Mouse (Mus musculus) stomach, adult 2 months (tissue): ENCODE measurements around the gene Gosr1. TPM values are rescaled to one million over a fixed set of nuclear protein-coding genes. Genes with fewer than 3 reads are reported as not detected.

Source experiments
- polyA plus RNA-seq: library from polyadenylated mRNA; depleted of rRNA; stranded (reverse); fragments of >200 nt; gene quantifications from 2 replicates; pipeline ENCODE4 v1.2.3, GENCODE M21; 2012; rRNA removed

Gene Gosr1
- polyA plus RNA-seq = 4.6 and 5.7 TPM in 2 replicates

GRCm38 (mm10) chr11:76763053-76763740 lies at the start of gene Gosr1:
TSS of gene Gosr1 (minus strand) at chr11:76763579.

GRCm38 (mm10) chr11:76679508-76679907 lies 83.9 kb downstream of the Gosr1 start, which contains the start of gene Trarg1:
TSS of gene Trarg1 (plus strand) at chr11:76679808.

Other genes starting within 250 kb of the Gosr1 start
- gene Abr, start 141.3 kb downstream of the Gosr1 start, polyA plus RNA-seq = 25.0 and 29.7 TPM in 2 replicates
- 0.11 TPM in 1 of 2 replicates, not detected in the other for gene Bhlha9, start 91.1 kb downstream of the Gosr1 start, polyA plus RNA-seq
- gene Trarg1, start 83.8 kb downstream of the Gosr1 start, polyA plus RNA-seq = 0.64 and 0.80 TPM in 2 replicates
- 18.0 and 21.8 TPM in 2 replicates for gene Cpd, start 83.4 kb upstream of the Gosr1 start, polyA plus RNA-seq
- gene Tmigd1, start 138.6 kb upstream of the Gosr1 start, polyA plus RNA-seq = 0.11 TPM in 1 of 2 replicates, not detected in the other
- 3.6 and 4.1 TPM in 2 replicates for gene Blmh, start 161.2 kb upstream of the Gosr1 start, polyA plus RNA-seq
- gene Slc6a4, start 235.0 kb upstream of the Gosr1 start, polyA plus RNA-seq = 0.22 and 0.79 TPM in 2 replicates